Mouse (Mus musculus): ENCODE data around the gene Vmn1r199. TPM values are rescaled to one million over a fixed set of nuclear protein-coding genes. Genes with fewer than 3 reads are reported as not detected.
"Not testable (repeated sequence)": the region's sequence is repeated elsewhere in the genome, so short reads cannot be mapped to it uniquely, and the experiment has no call there.

Vmn1r199 gene
- not detected for polyA plus RNA-seq (2012; fragmentation: generic; extraction: Trizol)

DNA sequence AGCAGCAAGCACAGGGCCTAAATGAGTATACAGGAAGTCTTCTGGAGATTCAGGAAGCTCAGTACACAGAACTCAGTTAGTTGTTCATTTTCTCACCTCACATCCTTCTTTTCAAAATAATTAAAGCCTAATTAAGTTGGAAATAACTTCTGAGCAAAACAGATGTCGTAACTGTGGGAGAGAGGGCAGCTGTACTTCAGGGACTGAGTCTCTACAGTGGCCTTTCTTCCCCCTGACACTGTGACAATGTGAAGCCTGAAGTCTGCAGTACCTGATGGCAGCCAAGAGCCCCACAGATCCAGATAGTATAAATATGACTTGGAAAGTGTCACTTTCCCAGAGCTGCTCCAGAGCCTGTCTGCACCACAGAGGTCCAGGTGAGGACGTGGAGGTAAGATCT, at the start of gene Vmn1r199:
TSS of gene Vmn1r199 (plus strand) at position 301 of the 400 bp plus-strand sequence.
- Histone ChIP-seq H3K27me3 (ENCODE audit: control insufficient read depth, insufficient read depth, insufficient read length) (no peaks in the 10 kb centered on the region), H3ac (ENCODE audit: control insufficient read depth, insufficient read length) (no peak within 1 kb of the TSS), H3K4me3 (no peak within 1 kb of the TSS), H3K36me3 (ENCODE audit: control insufficient read depth, insufficient read depth) (no peaks in the 10 kb centered on the region), H3K79me2 (ENCODE audit: control insufficient read depth, insufficient read depth) (no peaks in the 10 kb centered on the region), H3K4me2 (ENCODE audit: low read depth) (no peak within 1 kb of the TSS)
- no peak for TF ChIP-seq TCF12 (IDR thresholded peaks at IDR 0.05; ENCODE audit: insufficient read depth, poor library complexity, severe bottlenecking)
- no peak for TF ChIP-seq POLR2AphosphoS2 (IDR thresholded peaks at IDR 0.05; ENCODE audit: insufficient read length, low read depth)
- no peak for TF ChIP-seq E2F4 (IDR thresholded peaks at IDR 0.05; ENCODE audit: insufficient read depth)
- TF ChIP-seq REST (IDR thresholded peaks at IDR 0.05; ENCODE audit: insufficient read depth, insufficient read length): no peak
- TF ChIP-seq POLR2A (IDR thresholded peaks at IDR 0.05; ENCODE audit: insufficient read length, low read depth): no peak
- no peak for TF ChIP-seq MYOG (IDR thresholded peaks at IDR 0.05; ENCODE audit: control insufficient read depth in 1 of 3, insufficient read depth in 1 of 3, insufficient read length in 2 of 3, low read depth in 2 of 3)
- TF ChIP-seq MYOD1 (IDR thresholded peaks at IDR 0.05; ENCODE audit: control insufficient read depth in 1 of 3, insufficient read length in 2 of 3, low read depth in 2 of 3): no peak
- no peak for TF ChIP-seq USF1 (IDR thresholded peaks at IDR 0.05; ENCODE audit: low read depth)
- no peak for TF ChIP-seq CEBPB (IDR thresholded peaks at IDR 0.05; ENCODE audit: insufficient read depth, poor library complexity, severe bottlenecking)
- TF ChIP-seq SRF (IDR thresholded peaks at IDR 0.05; ENCODE audit: control insufficient read depth, insufficient read length, low read depth): no peak
- no peak for TF ChIP-seq MAX (IDR thresholded peaks at IDR 0.05; ENCODE audit: low read depth)
- TF ChIP-seq TCF3 (IDR thresholded peaks at IDR 0.05; ENCODE audit: insufficient read length, low read depth): no peak

GRCm38 (mm10) chr13:22333269-22333668, 46.3 kb upstream of the Vmn1r199 start:
- no peaks in the 10 kb centered on the region for H3K27me3 ChIP-seq (ENCODE audit: control insufficient read depth, insufficient read depth, insufficient read length)
- H3K4me3 ChIP-seq: no peak overlapping the region
- no peak overlapping the region for H3K4me2 ChIP-seq (ENCODE audit: low read depth)
- H3K79me2 ChIP-seq (ENCODE audit: control insufficient read depth, insufficient read depth): no peaks in the 10 kb centered on the region
- H3ac ChIP-seq (ENCODE audit: control insufficient read depth, insufficient read length): no peak overlapping the region
- TF ChIP-seq POLR2A (IDR thresholded peaks at IDR 0.05; ENCODE audit: insufficient read length, low read depth) (no peak), E2F4 (IDR thresholded peaks at IDR 0.05; ENCODE audit: insufficient read depth) (no peak), REST (IDR thresholded peaks at IDR 0.05; ENCODE audit: insufficient read depth, insufficient read length) (no peak), SRF (IDR thresholded peaks at IDR 0.05; ENCODE audit: control insufficient read depth, insufficient read length, low read depth) (no peak), USF1 (IDR thresholded peaks at IDR 0.05; ENCODE audit: low read depth) (no peak), TCF3 (IDR thresholded peaks at IDR 0.05; ENCODE audit: insufficient read length, low read depth) (no peak), MYOG (IDR thresholded peaks at IDR 0.05; ENCODE audit: control insufficient read depth in 1 of 3, insufficient read depth in 1 of 3, insufficient read length in 2 of 3, low read depth in 2 of 3) (no peak), MYOD1 (IDR thresholded peaks at IDR 0.05; ENCODE audit: control insufficient read depth in 1 of 3, insufficient read length in 2 of 3, low read depth in 2 of 3) (no peak), MAX (IDR thresholded peaks at IDR 0.05; ENCODE audit: low read depth) (no peak), POLR2AphosphoS2 (IDR thresholded peaks at IDR 0.05; ENCODE audit: insufficient read length, low read depth) (no peak), CEBPB (IDR thresholded peaks at IDR 0.05; ENCODE audit: insufficient read depth, poor library complexity, severe bottlenecking) (no peak), TCF12 (IDR thresholded peaks at IDR 0.05; ENCODE audit: insufficient read depth, poor library complexity, severe bottlenecking) (no peak)
- H3K36me3 ChIP-seq (ENCODE audit: control insufficient read depth, insufficient read depth): no peaks in the 10 kb centered on the region

- no peak overlapping the region for H3K4me2 ChIP-seq (ENCODE audit: low read depth)
- no peak overlapping the region for H3ac ChIP-seq (ENCODE audit: control insufficient read depth, insufficient read length)
- TF ChIP-seq MYOD1 (IDR thresholded peaks at IDR 0.05; ENCODE audit: control insufficient read depth in 1 of 3, insufficient read length in 2 of 3, low read depth in 2 of 3) (no peak), TCF12 (IDR thresholded peaks at IDR 0.05; ENCODE audit: insufficient read depth, poor library complexity, severe bottlenecking) (no peak), MAX (IDR thresholded peaks at IDR 0.05; ENCODE audit: low read depth) (no peak), TCF3 (IDR thresholded peaks at IDR 0.05; ENCODE audit: insufficient read length, low read depth) (no peak)
- no peak overlapping the region for H3K4me3 ChIP-seq
- no peaks in the 10 kb centered on the region for H3K36me3 ChIP-seq (ENCODE audit: control insufficient read depth, insufficient read depth)
- H3K27me3 ChIP-seq (ENCODE audit: control insufficient read depth, insufficient read depth, insufficient read length): no peaks in the 10 kb centered on the region
- no peaks in the 10 kb centered on the region for H3K79me2 ChIP-seq (ENCODE audit: control insufficient read depth, insufficient read depth)
Observed at GRCm38 (mm10) chr13:22335565-22335964, 44.1 kb upstream of the Vmn1r199 start.

GRCm38 (mm10) chr13:22350064-22350463, 29.6 kb upstream of the Vmn1r199 start, which contains the start of gene Vmn1r198:
Gene Vmn1r198 (plus strand): TSS chr13:22350364.
- Histone ChIP-seq H3K4me2 (ENCODE audit: low read depth) (no peak within 1 kb of the TSS), H3K27me3 (ENCODE audit: control insufficient read depth, insufficient read depth, insufficient read length) (no peaks in the 10 kb centered on the region), H3ac (ENCODE audit: control insufficient read depth, insufficient read length) (no peak within 1 kb of the TSS), H3K79me2 (ENCODE audit: control insufficient read depth, insufficient read depth) (no peaks in the 10 kb centered on the region), H3K4me3 (no peak within 1 kb of the TSS), H3K36me3 (ENCODE audit: control insufficient read depth, insufficient read depth) (no peaks in the 10 kb centered on the region)
- TF ChIP-seq TCF3 (IDR thresholded peaks at IDR 0.05; ENCODE audit: insufficient read length, low read depth) (no peak), TCF12 (IDR thresholded peaks at IDR 0.05; ENCODE audit: insufficient read depth, poor library complexity, severe bottlenecking) (no peak), POLR2AphosphoS2 (IDR thresholded peaks at IDR 0.05; ENCODE audit: insufficient read length, low read depth) (no peak), POLR2A (IDR thresholded peaks at IDR 0.05; ENCODE audit: insufficient read length, low read depth) (no peak), MYOD1 (IDR thresholded peaks at IDR 0.05; ENCODE audit: control insufficient read depth in 1 of 3, insufficient read length in 2 of 3, low read depth in 2 of 3) (no peak), MYOG (IDR thresholded peaks at IDR 0.05; ENCODE audit: control insufficient read depth in 1 of 3, insufficient read depth in 1 of 3, insufficient read length in 2 of 3, low read depth in 2 of 3) (no peak), MAX (IDR thresholded peaks at IDR 0.05; ENCODE audit: low read depth) (no peak), E2F4 (IDR thresholded peaks at IDR 0.05; ENCODE audit: insufficient read depth) (no peak), USF1 (IDR thresholded peaks at IDR 0.05; ENCODE audit: low read depth) (no peak), REST (IDR thresholded peaks at IDR 0.05; ENCODE audit: insufficient read depth, insufficient read length) (no peak), CEBPB (IDR thresholded peaks at IDR 0.05; ENCODE audit: insufficient read depth, poor library complexity, severe bottlenecking) (no peak), SRF (IDR thresholded peaks at IDR 0.05; ENCODE audit: control insufficient read depth, insufficient read length, low read depth) (no peak)

DNA sequence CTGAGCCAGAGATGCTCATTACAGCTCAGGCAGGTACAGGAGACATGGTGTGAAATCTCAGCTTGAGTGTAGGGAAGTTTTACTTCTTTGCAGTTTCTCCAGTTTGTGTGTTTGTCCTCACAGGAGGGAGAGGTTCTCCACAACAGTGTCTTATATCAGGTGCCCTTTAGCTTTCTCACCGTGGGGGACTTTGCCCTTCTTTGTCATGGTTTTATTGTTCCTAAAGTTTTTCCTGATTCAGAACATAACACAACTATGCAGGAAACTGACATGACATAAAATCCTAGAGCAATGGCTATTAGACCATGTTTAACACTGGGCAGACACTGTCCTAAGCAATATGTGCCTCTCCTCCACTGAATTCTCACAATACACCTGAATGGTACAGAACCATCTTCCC, 28.8 kb upstream of the Vmn1r199 start:
- Histone ChIP-seq H3K4me2 (ENCODE audit: low read depth) (no peak overlapping the region), H3K36me3 (ENCODE audit: control insufficient read depth, insufficient read depth) (no peaks in the 10 kb centered on the region), H3ac (ENCODE audit: control insufficient read depth, insufficient read length) (no peak overlapping the region), H3K4me3 (no peak overlapping the region), H3K27me3 (ENCODE audit: control insufficient read depth, insufficient read depth, insufficient read length) (no peaks in the 10 kb centered on the region), H3K79me2 (ENCODE audit: control insufficient read depth, insufficient read depth) (no peaks in the 10 kb centered on the region)
- TF ChIP-seq REST (IDR thresholded peaks at IDR 0.05; ENCODE audit: insufficient read depth, insufficient read length) (no peak), POLR2AphosphoS2 (IDR thresholded peaks at IDR 0.05; ENCODE audit: insufficient read length, low read depth) (no peak), MAX (IDR thresholded peaks at IDR 0.05; ENCODE audit: low read depth) (no peak), SRF (IDR thresholded peaks at IDR 0.05; ENCODE audit: control insufficient read depth, insufficient read length, low read depth) (no peak), POLR2A (IDR thresholded peaks at IDR 0.05; ENCODE audit: insufficient read length, low read depth) (no peak), TCF3 (IDR thresholded peaks at IDR 0.05; ENCODE audit: insufficient read length, low read depth) (no peak), TCF12 (IDR thresholded peaks at IDR 0.05; ENCODE audit: insufficient read depth, poor library complexity, severe bottlenecking) (no peak), MYOD1 (IDR thresholded peaks at IDR 0.05; ENCODE audit: control insufficient read depth in 1 of 3, insufficient read length in 2 of 3, low read depth in 2 of 3) (no peak), E2F4 (IDR thresholded peaks at IDR 0.05; ENCODE audit: insufficient read depth) (no peak), CEBPB (IDR thresholded peaks at IDR 0.05; ENCODE audit: insufficient read depth, poor library complexity, severe bottlenecking) (no peak), USF1 (IDR thresholded peaks at IDR 0.05; ENCODE audit: low read depth) (no peak), MYOG (IDR thresholded peaks at IDR 0.05; ENCODE audit: control insufficient read depth in 1 of 3, insufficient read depth in 1 of 3, insufficient read length in 2 of 3, low read depth in 2 of 3) (no peak)

GRCm38 (mm10) chr13:22381128-22381527, 1.5 kb downstream of the Vmn1r199 start:
- H3K4me3 ChIP-seq; H3K79me2 ChIP-seq (ENCODE audit: control insufficient read depth, insufficient read depth); H3K36me3 ChIP-seq (ENCODE audit: control insufficient read depth, insufficient read depth); H3K27me3 ChIP-seq (ENCODE audit: control insufficient read depth, insufficient read depth, insufficient read length); H3ac ChIP-seq (ENCODE audit: control insufficient read depth, insufficient read length); H3K4me2 ChIP-seq (ENCODE audit: low read depth): not testable (repeated sequence)

Data from myocyte (in vitro differentiated cells).